Mouse (Mus musculus) kidney, postnatal 36 days (tissue): ENCODE data around the gene Fgf16.

Experiments
- DNase-seq, 2 experiments: peaks; one replicate each; pipeline ENCODE4 v3.0.0; 2021 to 2022; ENCODE audit warnings: mixed read lengths in 2 of 2

The Fgf16 gene

DNA sequence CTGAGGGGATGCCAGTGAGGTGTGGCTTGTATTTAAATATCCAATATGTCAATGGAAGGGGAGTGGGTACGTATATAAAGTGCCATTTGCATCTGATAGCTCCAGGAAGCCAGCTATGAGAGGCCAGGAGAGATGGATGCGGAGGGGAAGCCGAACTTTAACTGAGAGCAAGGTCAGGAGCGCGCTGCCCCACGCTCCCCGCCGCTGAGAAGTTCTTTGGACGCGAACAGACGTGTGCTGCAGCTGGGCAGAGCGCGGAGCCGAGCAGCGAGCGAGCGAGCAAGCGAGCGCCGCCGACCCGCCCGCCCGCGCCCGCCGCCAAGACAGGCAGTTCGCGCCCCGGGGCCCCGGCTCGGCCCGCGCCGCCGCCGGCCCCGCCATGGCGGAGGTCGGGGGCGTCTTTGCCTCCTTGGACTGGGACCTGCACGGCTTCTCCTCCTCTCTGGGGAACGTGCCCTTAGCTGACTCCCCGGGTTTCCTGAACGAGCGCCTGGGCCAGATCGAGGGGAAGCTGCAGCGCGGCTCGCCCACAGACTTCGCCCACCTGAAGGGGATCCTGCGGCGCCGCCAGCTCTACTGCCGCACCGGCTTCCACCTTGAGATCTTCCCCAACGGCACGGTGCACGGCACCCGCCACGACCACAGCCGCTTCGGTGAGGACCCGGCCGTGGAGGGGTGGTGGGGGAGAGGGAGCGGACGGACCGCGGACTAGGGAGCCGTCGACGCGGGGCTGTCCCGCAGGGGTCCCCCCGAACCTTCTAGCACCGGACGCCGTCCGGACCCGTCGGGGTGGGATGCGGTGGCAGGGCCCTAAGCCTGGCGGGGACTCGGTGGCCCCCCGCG, at the start of gene Fgf16:
Gene Fgf16, plus strand, starts transcription at position 118 of the 843 bp plus-strand sequence.
- peak in 1 of 2 experiments; percentile 6 for DNase-seq

DNA sequence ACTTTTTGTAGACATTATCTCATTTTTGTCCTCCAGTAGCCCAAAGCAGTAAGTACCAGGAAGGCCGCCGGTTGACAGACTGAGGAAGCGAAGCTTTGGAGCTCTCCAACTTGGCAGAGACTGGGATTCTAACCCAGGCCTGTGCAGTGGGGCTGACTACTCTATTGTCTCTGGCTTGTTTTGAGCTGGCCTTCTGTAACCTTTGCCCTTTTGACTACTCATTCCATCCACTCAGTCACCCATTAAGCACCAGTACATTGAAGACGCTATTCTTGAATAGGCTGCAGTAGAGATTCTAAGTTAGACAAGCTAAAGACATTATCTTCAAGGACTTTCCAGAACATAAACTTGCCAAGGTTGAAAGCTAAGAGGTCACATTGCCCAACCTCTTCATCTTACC, 49.3 kb upstream of the Fgf16 start:
- peak; percentile 1 to 2 for DNase-seq

DNA sequence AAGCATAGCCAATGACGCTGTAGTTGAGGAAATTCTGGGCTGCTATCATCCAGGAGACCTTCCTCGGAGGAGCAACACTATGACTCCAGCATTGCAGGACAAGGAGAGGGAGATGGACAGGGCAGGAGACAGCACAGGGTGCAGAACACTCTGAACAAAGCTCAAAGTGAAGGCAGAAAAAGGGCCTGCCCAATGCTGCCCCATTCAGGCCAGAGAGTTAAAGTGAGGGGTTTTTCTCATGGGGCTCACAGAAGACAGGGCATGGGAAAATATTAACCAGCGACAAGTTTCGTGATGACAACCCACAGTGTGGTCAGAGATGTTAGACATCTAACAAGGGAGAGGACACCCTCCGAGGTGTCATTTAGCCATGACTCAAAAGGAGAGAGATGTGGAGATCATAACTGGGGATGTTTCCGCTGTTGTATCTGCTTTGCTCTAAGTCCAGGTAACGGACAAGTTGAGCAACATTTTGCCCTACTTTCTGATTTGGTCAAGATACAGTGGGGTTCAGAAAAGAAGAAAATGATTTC, 48.2 kb upstream of the Fgf16 start:
- no peak for DNase-seq

DNA sequence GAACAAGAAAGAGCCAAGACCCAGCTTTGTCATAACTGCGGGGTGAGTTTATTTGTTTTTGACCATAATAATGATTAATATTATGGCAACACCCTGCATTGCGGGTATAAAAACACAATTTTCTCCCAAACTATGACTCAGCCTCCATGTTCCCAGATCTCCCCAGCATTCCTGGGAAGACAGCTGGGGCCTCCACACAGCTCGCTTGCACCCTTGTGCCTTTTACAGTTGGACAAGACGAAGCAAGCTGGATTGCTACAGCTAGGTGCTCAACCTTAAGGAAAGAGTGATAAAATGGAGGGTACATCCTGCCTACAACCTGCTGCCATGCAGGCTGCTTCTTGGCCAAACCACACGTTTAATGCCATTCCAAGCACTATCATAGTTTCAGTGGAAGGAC, 45.7 kb upstream of the Fgf16 start:
- no peak for DNase-seq

DNA sequence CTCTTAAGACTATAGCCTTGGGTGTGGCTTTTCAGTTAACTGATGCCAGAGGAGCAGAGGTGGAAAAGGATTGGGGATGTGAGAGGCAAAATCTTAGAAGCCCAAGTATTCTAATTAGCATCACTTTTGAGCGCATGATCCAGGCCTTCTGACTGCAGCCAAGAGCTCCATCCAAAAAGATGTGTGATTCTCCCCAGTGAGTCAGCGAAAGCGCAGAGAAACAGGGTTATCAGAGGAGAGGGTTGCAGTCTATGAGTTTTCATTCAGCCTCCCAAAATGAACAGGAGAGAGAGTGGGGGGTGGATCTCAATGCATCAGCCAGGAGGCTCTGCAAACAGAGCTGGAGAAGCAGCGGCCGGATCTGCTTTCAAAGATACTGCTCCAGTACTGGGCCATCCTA, 45.1 kb upstream of the Fgf16 start:
- no peak for DNase-seq

DNA sequence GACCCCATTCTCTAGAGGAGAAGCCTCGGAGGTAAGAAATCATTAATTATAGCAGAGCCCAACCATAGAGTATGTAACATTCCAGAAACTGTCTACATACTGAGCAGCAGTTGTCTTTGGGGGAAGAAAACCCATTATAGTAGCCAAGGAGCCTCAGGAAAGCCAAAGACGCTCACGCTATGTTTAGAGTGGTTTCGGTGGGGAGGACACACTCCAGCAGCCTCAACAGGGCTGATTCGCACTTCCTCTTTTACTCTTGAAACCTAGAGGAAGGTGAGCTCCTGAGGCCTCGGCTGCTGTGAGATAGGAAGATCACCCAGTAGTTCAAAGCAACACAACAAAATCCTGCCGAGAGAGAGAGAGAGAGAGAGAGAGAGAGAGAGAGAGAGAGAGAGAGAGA, 39.9 kb upstream of the Fgf16 start:
- DNase-seq: no peak

DNA sequence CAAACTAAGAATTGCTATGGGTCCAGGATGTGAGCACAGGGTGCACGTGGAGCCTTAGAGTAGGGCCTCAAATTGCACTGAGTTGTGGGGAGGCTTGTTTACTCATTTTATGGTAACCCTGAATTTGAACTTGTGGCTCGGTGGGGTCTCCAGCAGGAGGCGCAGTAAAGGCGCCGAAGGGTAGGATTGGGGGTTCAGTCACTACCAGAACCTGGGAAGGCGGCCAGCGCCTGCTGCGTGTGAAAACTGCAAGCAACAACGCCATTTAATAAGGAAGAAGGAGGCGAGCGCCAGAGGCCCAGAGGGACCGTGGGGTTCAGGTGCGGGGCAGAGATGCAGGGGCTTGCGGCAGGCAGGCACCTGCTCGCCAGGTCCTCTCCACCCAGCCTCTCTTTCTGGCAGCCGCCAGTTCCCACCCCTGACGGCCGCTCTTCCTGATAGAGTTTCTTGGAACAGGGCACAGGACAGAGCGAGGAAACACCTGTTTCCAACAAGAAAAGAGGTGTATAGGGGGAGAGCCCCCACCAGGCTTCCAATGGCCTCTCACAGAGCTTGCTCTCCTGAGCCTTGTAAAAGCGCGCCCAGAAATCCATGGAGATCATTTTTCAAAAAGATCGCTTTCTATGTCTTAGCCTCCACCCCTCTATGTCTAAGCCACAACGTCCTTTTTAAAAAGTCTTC, 1.1 kb upstream of the Fgf16 start:
- peak in 1 of 2 experiments; percentile 16 for DNase-seq

DNA sequence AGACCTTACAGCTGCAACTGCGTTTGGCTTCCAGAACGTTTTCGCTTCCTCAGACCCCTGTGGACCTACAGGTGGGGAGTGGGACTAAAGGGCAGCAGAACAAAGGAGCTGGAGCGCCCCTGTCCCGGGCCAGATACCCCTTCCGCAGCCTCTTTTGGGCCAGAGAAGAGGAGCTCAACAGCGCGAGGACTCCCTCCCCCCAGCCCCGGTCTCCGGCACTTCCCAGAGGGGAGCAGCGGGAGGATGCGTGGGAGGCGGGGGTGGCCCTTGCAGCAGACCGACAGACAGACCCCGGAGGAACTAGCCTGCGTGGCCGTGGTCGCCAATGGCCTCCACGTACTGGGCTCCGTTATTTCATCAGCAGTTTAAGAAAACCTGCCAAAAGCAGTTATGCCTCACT, 467 bp upstream of the Fgf16 start:
- DNase-seq: no peak

DNA sequence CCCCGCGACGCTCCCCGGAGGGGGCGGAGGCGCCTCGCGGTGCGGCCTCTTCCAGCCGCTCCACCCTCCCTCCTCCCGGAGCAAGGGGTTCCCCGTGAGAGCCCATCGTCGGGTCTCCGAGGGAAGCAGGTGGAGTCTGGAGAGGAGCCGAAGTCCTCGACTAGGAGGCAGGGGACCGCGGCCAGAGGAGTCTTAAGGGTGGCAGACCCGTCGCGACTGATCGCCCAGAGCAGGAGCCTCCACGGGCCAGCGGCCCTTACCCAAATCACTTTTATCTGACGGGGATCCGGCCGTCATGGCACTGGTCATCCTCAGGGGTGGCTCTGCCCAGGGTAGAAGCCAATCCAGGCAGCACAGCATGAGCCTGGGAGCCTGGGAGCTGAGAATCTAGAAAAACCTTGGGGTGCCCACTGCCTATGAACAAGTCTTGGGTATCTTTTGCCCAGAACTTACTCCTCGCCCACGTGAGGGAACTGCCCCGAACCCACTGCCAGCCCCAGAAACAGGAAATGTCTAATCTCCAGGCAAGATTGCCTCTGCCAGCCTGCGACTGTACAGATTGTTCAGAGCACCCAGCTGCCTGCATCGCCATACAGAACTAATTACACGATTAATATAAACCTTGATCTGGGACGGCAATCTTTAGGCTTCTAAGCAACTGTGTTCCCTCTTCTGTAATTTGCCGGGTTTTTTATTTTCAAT, 1.1 kb downstream of the Fgf16 start:
- DNase-seq: peak in 1 of 2 experiments; percentile 2

DNA sequence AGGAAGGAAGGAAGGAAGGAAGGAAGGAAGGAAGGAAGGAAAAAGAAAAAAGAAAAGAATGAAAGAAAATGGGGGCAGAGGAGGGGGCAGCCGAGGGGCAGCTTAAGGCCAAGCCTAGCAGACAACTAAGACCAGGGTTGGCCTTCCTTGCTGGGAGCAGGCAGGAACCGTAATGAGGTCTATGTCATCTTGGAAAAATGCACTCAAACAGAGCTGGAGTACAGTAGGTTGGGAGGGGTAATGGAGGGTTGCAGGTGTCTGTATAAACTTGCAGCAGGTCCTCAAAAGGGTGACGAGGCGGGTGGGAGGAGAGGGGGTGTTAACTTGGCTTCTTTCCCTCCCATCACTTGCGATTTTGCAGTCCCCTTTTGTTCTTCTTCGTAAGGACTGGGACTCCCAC, 1.9 kb downstream of the Fgf16 start:
- DNase-seq: no peak

DNA sequence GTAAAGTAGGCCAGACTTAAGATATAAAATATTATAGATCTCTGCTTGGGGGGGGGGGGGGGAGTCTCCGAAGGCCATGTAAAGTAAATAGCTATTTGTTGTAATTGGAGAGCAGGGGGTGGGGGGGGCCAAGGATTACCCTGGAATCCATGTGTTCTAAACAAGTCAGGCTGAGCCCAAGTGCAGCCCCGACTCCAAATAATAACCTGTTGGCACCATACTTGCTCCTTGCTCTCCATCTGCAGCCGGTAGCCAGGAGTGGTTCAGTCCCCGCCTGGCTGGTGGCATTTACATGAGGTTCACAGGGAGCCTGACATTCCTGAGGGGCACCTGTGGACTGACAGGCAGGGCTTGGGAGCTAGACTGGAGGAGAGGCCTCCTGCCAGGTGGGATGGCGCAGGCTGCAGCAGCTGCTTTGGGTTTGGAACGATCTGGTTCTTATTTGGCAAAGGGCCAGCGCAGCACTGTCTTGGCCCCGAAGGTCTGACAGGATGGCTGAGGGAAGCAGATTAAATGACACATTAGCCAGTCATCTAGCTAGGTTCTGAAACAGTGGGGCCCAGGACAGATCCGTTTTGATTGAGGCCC, 3.2 kb downstream of the Fgf16 start:
- DNase-seq: peak in 1 of 2 experiments; percentile 2

DNA sequence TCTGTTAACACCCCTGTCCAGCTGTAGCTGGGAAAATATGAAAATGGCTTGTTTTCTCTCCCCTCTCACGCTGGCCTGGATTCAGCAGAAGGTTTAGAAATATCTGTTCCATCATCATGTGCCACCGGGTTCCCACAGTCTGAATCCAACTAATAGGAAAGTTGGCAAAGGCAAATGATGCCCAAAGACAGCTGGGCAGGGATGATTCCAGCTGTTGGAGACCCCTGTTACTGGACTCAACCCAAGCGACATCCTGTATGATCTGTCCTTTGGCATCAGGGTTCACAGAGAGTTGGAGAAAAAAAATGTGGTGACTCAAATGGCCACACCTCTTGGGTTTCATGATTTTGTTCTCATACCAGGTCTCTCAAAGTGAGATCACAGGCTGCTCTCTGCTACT, 3.9 kb downstream of the Fgf16 start:
- DNase-seq: no peak

DNA sequence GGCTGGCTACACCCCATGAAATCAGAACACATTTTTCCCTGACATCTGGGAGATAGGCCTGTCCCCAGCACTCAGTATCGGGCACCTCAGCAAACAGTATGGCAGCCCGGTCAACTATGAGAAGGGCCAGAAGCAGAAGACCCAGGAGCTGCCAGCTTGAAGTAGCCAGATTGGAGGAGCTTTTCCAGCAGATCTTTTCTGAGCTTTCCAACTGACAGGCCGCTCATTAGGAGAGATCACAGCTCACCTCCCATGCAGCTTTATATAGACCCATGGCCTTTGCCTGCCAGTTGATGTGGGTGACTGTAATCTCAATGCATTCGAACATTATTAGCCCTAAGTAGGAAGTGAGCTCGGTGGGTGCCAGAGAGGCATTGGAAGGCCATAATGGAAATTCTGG, 9.2 kb downstream of the Fgf16 start:
- DNase-seq: no peak

DNA sequence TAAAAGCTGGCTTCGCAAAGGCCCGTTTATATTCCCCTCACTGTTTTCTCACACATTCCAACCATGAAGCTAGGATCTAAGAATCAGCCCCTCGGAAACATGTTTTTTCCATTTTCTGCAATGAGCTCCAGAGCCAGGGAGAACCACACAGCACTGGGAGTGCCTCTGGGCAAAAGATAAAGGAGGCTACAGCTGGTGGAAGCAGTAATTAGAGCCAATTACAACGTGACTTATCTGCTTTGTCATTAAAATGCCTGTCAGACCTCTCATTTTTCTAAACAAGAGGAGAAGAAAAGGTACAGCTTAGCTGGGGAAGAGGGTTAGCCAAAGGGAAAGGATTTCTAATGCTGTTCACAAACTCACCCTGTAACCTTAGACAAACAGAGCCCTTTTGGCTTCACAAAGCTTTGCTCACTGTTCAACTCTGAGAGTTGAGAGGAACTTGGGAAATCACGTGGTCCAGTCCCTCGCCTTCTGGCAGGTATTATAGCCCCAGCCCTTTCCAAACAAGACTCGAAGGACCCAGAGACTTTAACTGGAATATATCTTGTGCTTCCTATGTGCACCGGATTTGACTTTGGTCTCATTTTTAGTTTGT, 30.8 kb downstream of the Fgf16 start:
- DNase-seq: no peak

DNA sequence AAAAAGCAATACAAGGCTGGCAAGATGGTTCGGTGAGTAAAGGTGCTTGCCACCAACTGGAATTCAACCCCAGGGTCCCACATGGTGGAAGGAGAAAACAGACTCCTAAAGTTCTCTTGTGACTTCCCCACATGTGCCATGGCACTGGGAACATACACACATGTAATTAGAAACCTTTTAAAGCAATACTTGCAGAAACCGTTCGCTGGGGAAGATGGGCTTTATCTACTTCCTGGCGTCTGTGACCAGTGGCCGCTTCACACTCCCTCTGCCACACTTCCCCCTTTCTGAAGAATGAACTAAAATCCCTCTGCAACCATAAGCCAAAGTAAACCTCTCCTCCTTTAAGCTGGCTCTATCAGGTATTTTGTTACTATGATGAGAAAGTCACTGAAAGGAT, 60.4 kb downstream of the Fgf16 start:
- no peak for DNase-seq
